Mouse (Mus musculus) frontal cortex, postnatal 10 days (tissue): ENCODE results near the gene Slc8a1.

Experiments used
- DNase-seq, 2 experiments: peaks; one replicate each; pipeline ENCODE4 v3.0.0; 2022; ENCODE audit warnings: low spot score in 2 of 2, mixed read lengths in 1 of 2

The Slc8a1 gene

GRCm38 (mm10) chr17:81738311-81738755, at the start of gene Slc8a1:
Gene Slc8a1, minus strand, starts transcription at chr17:81738377.
- peak; percentile 45 to 66 for DNase-seq

DNA sequence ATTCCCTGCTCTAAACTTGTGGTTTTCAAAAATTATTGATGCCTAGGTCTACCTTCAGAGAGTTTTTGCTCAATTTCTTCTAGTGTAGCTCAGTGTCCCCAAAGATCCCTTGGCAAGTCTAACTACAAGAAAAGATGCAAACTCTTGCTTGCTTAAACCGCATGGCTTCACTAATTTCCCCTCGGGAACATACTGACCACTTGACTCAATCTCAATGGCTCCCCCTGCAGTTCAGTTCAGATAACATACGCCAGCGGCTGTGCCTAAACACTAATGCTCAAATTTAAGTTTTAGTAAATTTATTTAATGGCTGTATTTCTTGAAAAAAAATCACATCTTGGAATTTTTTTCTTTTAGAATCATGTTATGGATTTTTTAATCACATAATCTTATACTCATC, 49.2 kb upstream of the Slc8a1 start:
- peak in 1 of 2 experiments; percentile 16 for DNase-seq

- DNase-seq: no peak
Measured at GRCm38 (mm10) chr17:81782326-81782725, 44.1 kb upstream of the Slc8a1 start.

DNA sequence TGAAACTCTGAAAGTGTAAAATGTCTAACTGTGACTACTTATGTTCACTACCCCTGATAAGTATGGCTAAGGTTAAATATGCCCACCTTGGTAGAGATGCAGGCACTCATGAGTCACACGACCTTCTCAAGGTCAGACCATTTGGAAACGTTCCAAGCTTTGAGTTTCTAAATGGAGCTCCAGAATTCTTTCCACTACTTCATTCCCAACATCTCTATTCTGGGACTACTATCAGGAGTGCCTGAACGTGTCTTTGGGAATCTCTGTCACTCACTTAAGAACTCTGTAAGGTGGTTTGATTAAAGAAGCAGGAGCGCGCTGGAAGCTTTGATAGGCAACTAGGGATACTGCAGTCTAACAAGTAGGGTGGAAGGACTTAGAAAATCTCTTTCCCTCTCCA, 43.3 kb upstream of the Slc8a1 start:
- DNase-seq: no peak

- no peak for DNase-seq
Measured at GRCm38 (mm10) chr17:81779883-81780282, 41.7 kb upstream of the Slc8a1 start.

DNA sequence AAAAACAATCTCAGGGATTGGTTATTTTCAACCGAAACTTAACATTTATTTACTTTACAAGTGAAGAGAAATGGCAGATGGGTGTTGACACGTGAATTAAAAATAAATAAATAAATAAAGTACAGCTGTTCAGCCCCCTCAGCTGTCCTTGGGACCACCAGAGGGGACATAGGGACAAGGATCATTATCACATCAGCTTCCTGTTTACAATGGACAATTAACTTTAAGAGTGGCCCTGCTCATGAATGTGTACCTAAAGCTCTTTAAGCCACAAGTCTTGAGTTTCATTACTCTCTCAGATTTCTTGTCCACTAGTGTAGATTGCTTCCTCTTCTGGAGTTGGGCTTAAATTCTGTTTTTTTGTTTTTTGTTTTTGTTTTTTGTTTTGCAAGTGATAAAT, 12.5 kb upstream of the Slc8a1 start:
- no peak for DNase-seq

GRCm38 (mm10) chr17:81743034-81743433, 4.9 kb upstream of the Slc8a1 start:
- DNase-seq: no peak

GRCm38 (mm10) chr17:81740576-81740975, 2.4 kb upstream of the Slc8a1 start:
- no peak for DNase-seq

GRCm38 (mm10) chr17:81737779-81738178, 398 bp downstream of the Slc8a1 start:
- DNase-seq: no peak

- no peak for DNase-seq
Measured at GRCm38 (mm10) chr17:81737309-81737708, 868 bp downstream of the Slc8a1 start.

- DNase-seq: no peak
Measured at GRCm38 (mm10) chr17:81735583-81735982, 2.6 kb downstream of the Slc8a1 start.

- DNase-seq: no peak
Measured at GRCm38 (mm10) chr17:81729891-81730290, 8.3 kb downstream of the Slc8a1 start.

DNA sequence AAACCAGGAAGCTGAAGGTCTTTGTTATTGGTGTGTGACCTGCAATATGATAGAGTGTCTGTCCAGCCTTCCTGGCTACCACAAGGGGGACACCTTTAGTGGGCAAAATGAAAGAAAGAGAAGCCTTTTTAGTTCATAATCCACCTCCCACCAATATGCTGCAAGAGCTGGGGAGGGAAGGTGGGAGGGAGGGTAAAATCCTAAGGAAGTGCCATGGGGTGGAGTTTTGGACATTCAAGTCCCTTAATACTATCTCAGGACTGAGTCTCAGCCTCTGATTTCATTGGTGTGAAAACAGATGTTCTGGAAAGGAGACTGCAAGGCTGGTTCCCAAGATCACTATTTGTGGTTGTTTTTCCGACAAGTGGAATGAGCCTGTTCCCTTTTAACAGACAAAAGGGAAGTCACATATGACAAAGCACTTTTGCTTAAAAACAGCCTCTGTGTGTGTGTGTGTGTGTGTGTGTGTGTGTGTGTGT, 25.9 kb downstream of the Slc8a1 start:
- no peak for DNase-seq

DNA sequence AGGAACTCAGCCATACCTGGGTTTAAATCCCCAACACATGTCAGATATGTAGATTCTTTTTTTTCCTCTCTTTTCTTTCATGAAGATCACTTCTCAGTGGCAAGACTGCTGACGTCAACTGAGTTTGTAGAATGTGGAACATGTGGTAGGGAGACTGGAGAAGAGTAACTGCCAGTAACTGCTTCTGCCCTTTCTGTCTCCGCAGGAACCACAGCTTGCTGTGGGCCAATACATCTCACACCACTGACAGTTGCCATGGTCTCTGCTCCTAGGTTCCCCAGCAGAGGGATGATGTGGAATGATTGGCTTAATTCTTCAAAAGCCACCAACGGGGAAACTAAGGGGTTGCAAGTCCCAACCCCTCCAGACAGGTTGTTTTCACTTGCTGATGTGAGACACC, 33.4 kb downstream of the Slc8a1 start:
- no peak for DNase-seq

DNA sequence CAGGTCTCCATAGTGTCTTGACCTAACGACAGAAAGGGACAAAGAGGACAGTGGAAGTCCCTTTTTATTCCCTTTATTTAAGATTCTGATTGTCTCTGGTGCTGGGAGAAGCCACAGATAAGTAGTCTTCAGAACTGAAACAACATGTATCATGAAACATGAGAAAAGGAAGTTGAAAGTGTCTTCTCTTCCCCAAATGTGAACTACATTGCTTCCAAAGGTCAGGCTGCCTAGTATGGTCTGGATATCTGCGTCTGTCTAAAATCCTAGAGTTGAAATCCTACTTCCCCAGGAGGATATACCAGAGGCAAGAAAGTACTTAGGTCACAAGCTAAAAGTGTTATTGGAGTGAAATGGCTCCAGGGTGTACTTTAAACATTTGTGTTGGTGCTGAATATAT, 34.9 kb downstream of the Slc8a1 start:
- DNase-seq: no peak

DNA sequence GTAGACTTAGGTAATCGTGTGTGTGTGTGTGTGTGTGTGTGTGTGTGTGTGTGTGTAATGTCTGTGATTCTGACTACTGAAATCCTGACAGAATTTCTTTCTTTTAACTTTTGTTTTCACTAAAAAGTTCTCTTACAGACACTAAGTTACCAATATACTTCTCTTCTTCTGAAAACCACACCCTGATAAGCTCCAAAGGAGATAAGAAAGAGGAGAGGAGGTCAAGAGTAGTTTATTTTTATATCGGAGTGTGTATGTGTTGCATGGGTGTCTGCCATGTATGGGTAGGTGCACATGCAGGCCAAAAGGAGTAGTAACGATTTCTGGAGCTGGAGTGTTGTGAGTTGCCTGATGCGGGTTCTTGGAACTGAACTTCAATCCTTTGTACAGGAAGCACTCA, 36.5 kb downstream of the Slc8a1 start:
- DNase-seq: no peak

DNA sequence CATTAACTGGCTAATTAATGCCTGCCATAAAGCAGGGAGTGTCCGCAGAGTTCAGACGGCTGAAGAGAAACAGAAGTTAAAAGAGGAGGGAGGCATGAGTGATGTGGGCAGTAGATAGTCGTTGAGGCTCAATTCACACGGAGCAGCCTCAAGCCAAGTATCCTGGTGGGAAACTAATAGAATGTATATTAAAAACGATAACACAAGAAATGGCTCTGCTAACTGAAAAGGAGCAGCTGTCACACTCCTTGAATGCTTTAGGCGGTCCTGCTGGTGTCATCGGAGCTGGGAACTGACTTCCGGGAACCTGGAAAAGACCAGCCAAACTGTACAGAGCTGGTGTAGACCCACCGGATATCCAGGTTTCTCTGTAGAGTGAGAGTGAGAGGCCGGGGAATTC, 39.4 kb downstream of the Slc8a1 start:
- no peak for DNase-seq

DNA sequence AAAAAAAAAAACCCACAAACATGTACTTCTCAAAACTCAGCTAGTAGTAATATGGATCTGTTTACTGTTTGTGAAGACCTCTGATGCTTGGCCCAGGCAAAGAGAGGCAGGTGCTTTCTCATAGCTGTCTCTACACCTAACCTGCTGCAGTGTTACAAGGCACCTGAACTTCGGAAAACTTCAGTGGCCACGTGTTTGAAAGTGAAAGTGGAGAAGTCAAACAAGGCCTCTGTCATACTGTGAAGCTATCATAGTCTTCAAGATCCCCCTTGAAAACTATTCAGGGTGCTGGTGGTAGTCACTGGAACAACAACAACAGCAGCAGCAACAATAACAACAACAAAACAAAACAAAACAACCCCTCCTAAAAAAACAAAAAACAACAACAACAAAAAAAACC, 40.5 kb downstream of the Slc8a1 start:
- no peak for DNase-seq

GRCm38 (mm10) chr17:81694977-81695376, 43.2 kb downstream of the Slc8a1 start:
- DNase-seq: no peak

DNA sequence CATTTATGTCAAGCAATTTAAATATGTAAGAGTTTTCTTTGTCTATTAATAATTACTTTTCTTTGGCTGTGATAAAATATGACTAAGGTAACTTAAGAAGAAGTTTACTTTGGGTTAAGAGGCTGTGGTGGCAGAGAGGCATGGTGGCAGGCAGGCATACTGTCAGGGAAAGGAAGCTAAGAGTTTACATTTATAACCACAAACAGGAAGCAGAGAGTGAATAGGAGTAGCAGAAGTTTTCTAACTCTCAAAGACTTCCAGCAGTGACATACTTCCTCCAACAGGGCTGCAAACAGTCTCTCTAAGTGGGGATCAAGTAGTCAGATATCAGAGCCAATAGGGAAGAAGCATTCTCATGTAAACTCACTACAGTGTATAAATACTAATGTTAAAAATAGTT, 58.6 kb downstream of the Slc8a1 start:
- DNase-seq: no peak

DNA sequence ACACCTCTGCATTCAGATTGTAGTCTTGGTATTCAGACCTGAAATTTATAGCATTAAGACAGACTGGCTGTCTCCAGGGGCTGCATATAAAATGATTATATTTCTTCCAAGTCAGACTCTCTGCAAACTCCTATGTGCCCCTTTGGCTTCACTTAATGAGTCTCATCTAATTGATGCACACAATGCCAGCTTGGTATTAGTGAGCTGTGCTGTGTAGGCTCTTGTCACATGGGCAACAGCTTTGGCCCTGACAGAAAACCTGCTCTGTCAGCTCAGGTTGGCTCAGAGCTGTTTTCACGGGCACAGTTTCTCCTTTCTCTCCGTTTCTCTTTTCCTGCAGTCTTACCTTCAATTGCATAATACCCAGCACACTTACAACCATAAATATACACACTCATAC, 60.7 kb downstream of the Slc8a1 start:
- DNase-seq: no peak

GRCm38 (mm10) chr17:81676203-81676602, 62.0 kb downstream of the Slc8a1 start:
- no peak for DNase-seq

DNA sequence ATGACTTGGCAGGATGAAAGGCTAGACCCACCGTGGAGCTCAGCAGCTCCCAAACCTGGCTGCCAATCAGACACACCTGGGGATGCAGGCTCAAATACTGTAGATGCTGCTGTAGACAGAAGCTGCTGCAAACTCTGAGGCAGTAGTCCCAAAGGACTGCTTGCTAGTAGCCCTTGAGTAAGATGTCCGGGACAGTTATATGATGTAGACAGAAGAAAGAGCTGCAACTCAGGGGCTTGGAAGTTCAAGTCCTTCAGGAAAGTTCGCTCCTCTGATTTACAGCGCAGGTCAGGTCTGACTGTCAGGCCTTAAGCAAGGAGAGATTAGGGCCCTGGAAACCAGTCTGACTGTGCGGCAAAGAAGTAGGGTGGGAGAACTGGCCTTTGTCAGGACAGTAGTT, 66.9 kb downstream of the Slc8a1 start:
- no peak for DNase-seq
